Mouse (Mus musculus) heart, postnatal 0 days (tissue): ENCODE measurements around the gene Rbfox2.

ENCODE experiments used
- CTCF ChIP-seq: IDR thresholded peaks from 2 replicates; pipeline ENCODE4 v1.5.1; 2016; ENCODE audit warnings: antibody characterized with exemption, control low read depth, low read depth
- EP300 ChIP-seq: IDR thresholded peaks from 2 replicates; pipeline ENCODE4 v1.6.1; 2016; ENCODE audit warnings: antibody characterized with exemption, low read depth

DNA sequence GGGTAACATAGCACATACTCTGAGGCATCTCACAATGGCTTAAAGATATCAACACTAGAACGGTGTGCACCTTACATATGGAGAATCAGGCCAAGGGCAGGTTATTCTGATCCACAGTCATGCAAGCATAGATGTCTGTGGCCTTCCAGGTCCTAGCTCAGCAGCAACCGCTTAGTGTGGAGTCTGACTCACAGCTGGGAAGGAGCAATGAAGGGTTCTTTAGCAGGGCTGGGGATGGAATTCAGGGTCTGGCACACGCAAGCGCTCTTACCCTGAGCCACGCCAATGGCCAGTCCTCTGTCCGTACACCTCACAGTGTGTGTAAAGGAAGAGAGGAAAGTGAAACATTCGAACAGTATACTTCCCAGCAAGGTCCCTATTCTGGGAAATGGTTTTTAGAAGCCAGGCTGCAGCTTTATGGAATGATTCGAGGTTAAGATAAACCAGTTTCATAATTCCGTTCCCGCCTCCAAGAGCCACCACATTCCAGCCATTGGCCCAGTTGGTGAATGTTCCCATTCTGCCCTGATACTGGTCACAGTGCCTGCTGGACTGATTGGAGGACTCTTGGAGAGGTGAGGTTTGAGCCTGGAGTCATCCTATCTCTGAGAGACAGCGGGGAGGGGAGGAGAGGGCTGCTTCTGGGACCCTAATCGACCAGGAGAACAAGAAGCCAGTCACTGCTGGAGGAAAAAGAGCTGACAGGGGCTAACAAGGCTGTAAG lies 262.0 kb downstream of the Rbfox2 start, which contains the start of gene Apol6:
- no peak for TF ChIP-seq CTCF
- TF ChIP-seq EP300: no peak
